Mouse (Mus musculus): ENCODE measurements at regions not wholly inside any gene's neighbourhood (a gene's known extent, or its start where the extent isn't known, plus 50 kb on each side); places are given as distances from the start of the nearest gene placed in this dataset.

DNA sequence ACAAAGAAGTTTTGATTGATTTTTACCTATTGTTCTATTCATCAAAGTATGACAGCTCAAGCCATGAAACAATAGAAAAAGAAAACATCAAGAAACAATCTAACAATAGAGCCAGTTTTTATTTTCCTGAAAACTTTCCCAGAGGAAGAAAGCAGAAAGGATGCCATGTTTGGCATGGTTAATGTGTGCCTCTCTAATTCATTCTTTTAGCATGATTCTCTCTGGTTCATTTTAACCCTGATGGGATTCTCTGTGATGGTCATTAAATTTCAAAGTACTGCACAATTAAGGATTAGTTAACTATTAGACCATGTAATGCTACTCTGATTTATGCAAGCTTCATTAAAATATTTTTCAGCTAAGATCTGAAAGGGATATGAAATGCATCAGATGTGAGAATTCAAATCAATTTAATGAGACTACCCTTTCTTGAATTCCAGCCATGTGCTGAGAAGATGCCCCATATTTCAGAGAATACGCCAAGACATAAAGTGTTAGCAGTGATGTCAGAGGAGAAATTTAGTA lies 3106.9 kb upstream of the Gm6569 start:
- no peak for TF ChIP-seq POLR2A (IDR thresholded peaks at IDR 0.05; ENCODE audit: low read depth, low read length)
- TF ChIP-seq CTCF (IDR thresholded peaks at IDR 0.05; ENCODE audit: borderline replicate concordance, insufficient read depth, low read length), result no peak

Data from embryonic fibroblast, embryonic 13.5 days (primary cell).